Mouse (Mus musculus): ENCODE measurements at regions not wholly inside any gene's neighbourhood (a gene's known extent, or its start where the extent isn't known, plus 50 kb on each side); places are given as distances from the start of the nearest gene placed in this dataset.

DNA sequence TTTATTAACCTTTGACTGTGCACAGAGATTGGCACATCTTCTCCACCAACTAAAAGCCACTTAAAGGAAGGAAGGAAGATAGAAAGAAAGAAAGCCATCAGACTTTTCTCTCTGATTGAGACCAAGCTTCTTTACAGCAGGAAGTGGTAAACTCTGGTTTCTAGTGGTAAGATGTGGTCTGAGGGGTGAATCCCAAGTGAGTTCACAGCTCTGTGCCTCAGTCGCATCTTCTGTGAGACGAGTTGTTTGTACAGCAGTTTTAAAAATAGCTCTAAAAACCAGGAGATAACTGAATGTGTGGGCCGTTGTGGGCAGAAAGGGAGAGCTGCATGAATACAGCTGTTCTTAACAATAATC, 224.8 kb upstream of the Serp2 start:
- 60% methylated on average over 3 of the region's 3 CpGs for WGBS
- Histone ChIP-seq H3K4me1 (ENCODE audit: control insufficient read depth, insufficient read depth, low read length) (peaks cover 8% of the 10 kb centered on the region), H3K9me3 (replicated peaks; ENCODE audit: control insufficient read depth, low read length, poor library complexity, severe bottlenecking) (no peaks in the 10 kb centered on the region), H3K27me3 (ENCODE audit: control insufficient read depth, insufficient read depth, low read depth, low read length) (no peaks in the 10 kb centered on the region), H3K4me2 (ENCODE audit: low read length) (no peak overlapping the region), H3K9ac (ENCODE audit: low read depth, low read length) (peak overlapping the region; percentile 17; the same call in 1 of the 2 replicates), H3K4me3 (ENCODE audit: low read depth, low read length) (no peak overlapping the region), H3K36me3 (ENCODE audit: control insufficient read depth, insufficient read depth, low read length) (no peaks in the 10 kb centered on the region), H3K27ac (ENCODE audit: low read length) (no peak overlapping the region; the same call in 1 of the 2 replicates)
- no peak for ATAC-seq

DNA sequence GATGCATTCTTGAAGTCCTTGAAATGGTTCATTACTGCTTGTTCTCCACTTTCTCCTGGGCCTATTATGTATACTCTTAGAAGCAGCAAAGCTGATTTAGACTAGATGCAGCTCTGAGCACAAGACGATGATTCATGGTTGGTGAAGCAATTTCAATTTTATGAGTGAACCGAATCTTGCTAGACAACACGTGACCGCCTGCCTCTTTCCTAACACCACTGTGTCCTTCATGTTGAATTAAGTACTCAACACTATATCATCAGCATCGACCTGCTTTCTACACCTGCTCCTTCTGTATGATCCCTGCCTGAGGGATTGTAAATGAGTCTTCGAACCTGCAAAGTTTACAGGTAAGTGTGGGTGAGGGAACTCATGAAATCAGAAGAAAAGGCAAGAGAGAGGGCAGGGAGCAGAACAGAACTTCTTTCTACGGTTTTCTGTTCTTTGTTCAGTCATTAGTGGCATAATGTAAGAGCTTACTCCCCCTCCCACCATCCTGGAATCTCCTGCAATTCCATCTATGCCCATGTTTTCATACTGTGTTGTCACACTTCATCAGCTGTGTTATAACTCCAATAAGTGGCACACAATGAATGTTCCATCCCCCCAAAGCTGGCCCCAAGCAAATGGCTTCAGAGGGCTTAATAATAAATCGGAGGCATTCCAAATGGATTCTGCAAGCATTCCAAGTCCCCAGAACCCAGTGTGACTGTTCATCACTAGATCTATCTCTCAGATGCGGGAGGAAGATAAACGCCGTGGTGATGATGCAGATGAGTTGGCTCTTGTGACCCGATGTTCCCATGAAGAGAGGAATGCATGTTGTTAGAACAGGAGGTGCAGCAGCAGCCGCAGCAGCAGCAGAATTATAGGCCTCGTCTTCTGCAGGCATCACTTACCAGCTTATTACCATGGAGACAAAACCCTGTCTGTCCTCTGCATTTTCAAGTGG, 224.2 kb upstream of the Serp2 start:
- ATAC-seq, result peak; percentile 76; the same call in 1 of the 2 replicates
- Histone ChIP-seq H3K36me3 (ENCODE audit: control insufficient read depth, insufficient read depth, low read length) (no peaks in the 10 kb centered on the region), H3K9me3 (replicated peaks; ENCODE audit: control insufficient read depth, low read length, poor library complexity, severe bottlenecking) (no peaks in the 10 kb centered on the region), H3K4me1 (ENCODE audit: control insufficient read depth, insufficient read depth, low read length) (peaks cover 8% of the 10 kb centered on the region), H3K4me3 (ENCODE audit: low read depth, low read length) (no peak overlapping the region), H3K9ac (ENCODE audit: low read depth, low read length) (peak overlapping the region; percentile 17; the same call in 1 of the 2 replicates), H3K4me2 (ENCODE audit: low read length) (no peak overlapping the region), H3K27ac (ENCODE audit: low read length) (peak overlapping the region; percentile 60), H3K27me3 (ENCODE audit: control insufficient read depth, insufficient read depth, low read depth, low read length) (no peaks in the 10 kb centered on the region)
- WGBS, result 45% methylated on average over 14 of the region's 14 CpGs

DNA sequence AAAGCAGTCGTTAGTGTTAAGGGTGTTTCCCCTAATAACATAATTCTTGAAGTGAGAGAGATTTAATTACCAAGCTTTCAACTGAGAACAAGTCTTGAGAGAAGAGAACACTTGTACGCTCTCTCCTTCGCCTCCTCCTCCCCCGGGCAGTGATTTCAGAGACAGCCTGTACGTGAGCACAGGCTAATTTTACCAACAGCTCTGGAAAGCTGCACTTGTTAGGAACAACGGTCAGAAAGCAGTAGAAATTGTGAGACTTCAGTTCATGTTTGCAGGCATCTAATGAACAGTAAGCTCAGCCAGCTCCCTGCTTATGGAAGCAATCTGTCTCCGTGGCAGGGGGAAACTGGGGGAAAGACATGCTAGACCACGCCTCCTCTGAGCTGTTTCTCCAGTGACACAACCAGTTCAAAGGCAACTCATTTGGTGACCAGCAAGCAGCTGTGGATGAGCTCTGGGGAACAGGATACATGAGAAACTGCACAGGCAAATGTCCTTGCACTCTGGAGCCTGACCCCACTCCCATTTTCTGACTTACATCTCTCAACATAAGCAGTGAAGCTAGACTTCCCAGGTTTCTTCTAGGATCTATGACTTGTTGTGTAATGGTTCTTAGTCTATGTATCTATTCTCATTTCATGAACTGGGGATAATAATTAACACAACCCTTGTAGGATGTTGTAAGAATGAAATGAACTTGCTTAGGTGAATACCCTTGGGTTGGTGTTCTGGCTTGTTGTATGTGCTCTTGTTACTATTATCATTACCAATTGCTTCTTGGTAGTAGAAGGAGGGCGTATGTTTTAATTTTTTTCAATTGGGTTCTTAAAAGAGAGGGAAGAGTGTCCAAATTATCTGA, 222.1 kb upstream of the Serp2 start:
- no peaks in the 10 kb centered on the region for H3K27me3 ChIP-seq (ENCODE audit: control insufficient read depth, insufficient read depth, low read depth, low read length)
- H3K4me2 ChIP-seq (ENCODE audit: low read length), result no peak overlapping the region
- H3K9me3 ChIP-seq (replicated peaks; ENCODE audit: control insufficient read depth, low read length, poor library complexity, severe bottlenecking), result no peaks in the 10 kb centered on the region
- no peak for ATAC-seq
- H3K36me3 ChIP-seq (ENCODE audit: control insufficient read depth, insufficient read depth, low read length), result no peaks in the 10 kb centered on the region
- peaks cover 8% of the 10 kb centered on the region for H3K4me1 ChIP-seq (ENCODE audit: control insufficient read depth, insufficient read depth, low read length)
- WGBS, result 62% methylated on average over 9 of the region's 9 CpGs
- no peak overlapping the region for H3K9ac ChIP-seq (ENCODE audit: low read depth, low read length)
- no peak overlapping the region for H3K27ac ChIP-seq (ENCODE audit: low read length)
- H3K4me3 ChIP-seq (ENCODE audit: low read depth, low read length), result no peak overlapping the region

DNA sequence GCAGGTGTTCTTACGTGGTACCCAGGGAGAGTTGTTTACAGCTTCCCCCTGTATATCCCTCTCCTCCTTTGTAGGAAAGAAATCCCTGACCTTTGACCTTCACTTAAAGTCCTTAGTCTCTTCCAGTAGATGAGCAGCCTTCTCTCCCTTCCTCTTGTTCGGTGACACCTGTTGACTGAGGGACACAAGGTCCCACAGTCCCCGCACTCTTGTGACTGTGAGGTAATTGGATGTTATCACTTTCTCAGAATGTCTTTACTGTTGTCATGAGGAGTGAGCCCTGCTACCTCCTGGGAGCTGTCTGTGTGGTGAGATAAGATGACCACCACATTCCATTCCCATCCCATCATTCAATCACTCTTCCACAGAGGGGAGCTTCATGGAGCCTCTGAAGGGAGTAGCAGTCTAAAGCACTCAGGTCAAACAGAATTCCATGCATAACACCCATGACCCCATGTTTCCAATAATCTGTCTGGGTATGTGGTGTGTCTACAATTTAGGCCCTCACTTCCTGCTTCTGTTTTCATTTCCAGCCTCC, 218.8 kb upstream of the Serp2 start:
- H3K27me3 ChIP-seq (ENCODE audit: control insufficient read depth, insufficient read depth, low read depth, low read length), result no peaks in the 10 kb centered on the region
- H3K27ac ChIP-seq (ENCODE audit: low read length), result no peak overlapping the region
- 74% methylated on average over 3 of the region's 3 CpGs for WGBS
- no peaks in the 10 kb centered on the region for H3K9me3 ChIP-seq (replicated peaks; ENCODE audit: control insufficient read depth, low read length, poor library complexity, severe bottlenecking)
- no peak overlapping the region for H3K4me3 ChIP-seq (ENCODE audit: low read depth, low read length)
- ATAC-seq, result no peak
- H3K9ac ChIP-seq (ENCODE audit: low read depth, low read length), result no peak overlapping the region
- no peaks in the 10 kb centered on the region for H3K36me3 ChIP-seq (ENCODE audit: control insufficient read depth, insufficient read depth, low read length)
- no peak overlapping the region for H3K4me2 ChIP-seq (ENCODE audit: low read length)
- peaks cover 9% of the 10 kb centered on the region; the same call in 1 of the 2 replicates for H3K4me1 ChIP-seq (ENCODE audit: control insufficient read depth, insufficient read depth, low read length)

DNA sequence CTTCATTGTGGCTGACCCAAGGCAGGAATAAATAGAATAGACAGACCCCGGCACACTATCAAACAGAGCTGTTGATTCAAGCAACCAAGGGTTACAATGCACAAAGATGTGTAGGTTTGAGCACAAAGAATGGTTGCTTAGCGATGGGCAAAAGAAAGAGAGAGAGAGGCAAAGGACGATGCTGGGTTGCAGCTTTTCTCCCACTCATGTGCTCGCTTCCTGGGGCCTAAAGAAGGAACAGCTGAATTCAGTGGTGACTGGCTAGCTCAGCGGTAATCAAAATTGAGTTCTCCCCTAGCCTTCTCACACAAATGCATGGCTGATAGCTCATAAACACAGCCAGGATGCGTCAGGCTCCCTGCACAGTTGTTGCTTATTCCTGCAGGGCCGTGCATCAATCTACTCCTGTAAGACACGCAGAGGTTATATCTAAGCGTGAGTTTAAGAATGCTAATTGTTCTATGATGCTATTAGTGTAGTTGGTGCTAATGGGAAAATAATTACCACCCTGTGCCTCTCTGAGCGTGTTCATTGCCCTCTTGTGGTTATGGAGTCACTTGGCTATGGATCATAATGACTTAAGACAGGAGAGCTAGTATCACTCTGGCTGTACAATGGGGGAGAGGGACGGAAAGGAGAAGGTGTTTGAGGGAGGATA, 216.2 kb upstream of the Serp2 start:
- no peak overlapping the region for H3K4me2 ChIP-seq (ENCODE audit: low read length)
- no peak overlapping the region for H3K4me3 ChIP-seq (ENCODE audit: low read depth, low read length)
- H3K27me3 ChIP-seq (ENCODE audit: control insufficient read depth, insufficient read depth, low read depth, low read length), result no peaks in the 10 kb centered on the region
- peak; percentile 80 for ATAC-seq
- no peaks in the 10 kb centered on the region for H3K36me3 ChIP-seq (ENCODE audit: control insufficient read depth, insufficient read depth, low read length)
- WGBS, result 28% methylated on average over 11 of the region's 11 CpGs
- no peak overlapping the region for H3K9ac ChIP-seq (ENCODE audit: low read depth, low read length)
- H3K27ac ChIP-seq (ENCODE audit: low read length), result peak overlapping the region; percentile 33; the same call in 1 of the 2 replicates
- no peaks in the 10 kb centered on the region for H3K9me3 ChIP-seq (replicated peaks; ENCODE audit: control insufficient read depth, low read length, poor library complexity, severe bottlenecking)
- H3K4me1 ChIP-seq (ENCODE audit: control insufficient read depth, insufficient read depth, low read length), result peaks cover 9% of the 10 kb centered on the region; the same call in 1 of the 2 replicates

DNA sequence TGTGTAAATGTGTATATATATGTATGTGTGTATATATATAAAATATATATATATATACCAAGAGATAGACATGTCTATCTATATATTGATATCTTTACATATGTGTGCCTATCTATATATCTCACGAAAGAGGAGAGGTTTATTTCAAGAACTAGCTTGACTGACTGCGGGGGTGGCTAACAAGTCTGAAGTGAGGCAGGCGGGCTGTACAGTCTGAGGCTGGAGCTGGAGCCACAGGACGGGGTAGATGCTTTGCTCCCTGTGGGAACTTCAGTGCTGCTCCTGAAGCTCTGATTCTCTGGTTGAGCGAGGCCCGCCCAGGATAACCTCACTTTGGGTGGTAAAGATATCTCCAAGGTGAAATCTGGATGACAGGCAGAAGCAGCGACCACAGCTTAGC, 213.4 kb upstream of the Serp2 start:
- no peak overlapping the region for H3K27ac ChIP-seq (ENCODE audit: low read length)
- H3K4me2 ChIP-seq (ENCODE audit: low read length), result no peak overlapping the region
- H3K9ac ChIP-seq (ENCODE audit: low read depth, low read length), result no peak overlapping the region
- no peak overlapping the region for H3K4me3 ChIP-seq (ENCODE audit: low read depth, low read length)
- WGBS, result 92% methylated on average over 7 of the region's 7 CpGs
- H3K9me3 ChIP-seq (replicated peaks; ENCODE audit: control insufficient read depth, low read length, poor library complexity, severe bottlenecking), result no peaks in the 10 kb centered on the region
- H3K27me3 ChIP-seq (ENCODE audit: control insufficient read depth, insufficient read depth, low read depth, low read length), result no peaks in the 10 kb centered on the region
- H3K36me3 ChIP-seq (ENCODE audit: control insufficient read depth, insufficient read depth, low read length), result no peaks in the 10 kb centered on the region
- no peak for ATAC-seq
- H3K4me1 ChIP-seq (ENCODE audit: control insufficient read depth, insufficient read depth, low read length), result peaks cover 15% of the 10 kb centered on the region; the same call in 1 of the 2 replicates

DNA sequence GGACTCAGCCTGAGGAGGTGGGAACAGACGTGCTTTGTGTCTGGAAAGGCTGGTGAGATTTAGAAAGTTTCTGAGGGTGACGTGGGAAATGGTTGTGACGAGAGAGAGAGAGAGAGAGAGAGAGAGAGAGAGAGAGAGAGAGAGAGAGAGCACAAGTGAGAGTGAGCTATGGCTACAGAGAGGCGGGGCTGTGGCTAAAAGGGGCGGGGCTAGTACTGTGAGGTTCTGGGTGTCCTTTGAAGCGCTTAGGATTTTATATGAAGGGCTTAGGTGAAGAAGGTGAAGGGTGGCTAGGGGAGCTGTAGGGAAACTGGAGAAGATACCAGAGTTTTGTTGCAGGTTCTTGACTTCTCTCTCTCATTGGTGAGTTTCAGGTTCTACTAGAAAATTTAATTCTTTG, 210.6 kb upstream of the Serp2 start:
- Histone ChIP-seq H3K9me3 (replicated peaks; ENCODE audit: control insufficient read depth, low read length, poor library complexity, severe bottlenecking) (no peaks in the 10 kb centered on the region), H3K4me1 (ENCODE audit: control insufficient read depth, insufficient read depth, low read length) (peaks cover 21% of the 10 kb centered on the region), H3K4me3 (ENCODE audit: low read depth, low read length) (no peak overlapping the region), H3K27ac (ENCODE audit: low read length) (no peak overlapping the region), H3K4me2 (ENCODE audit: low read length) (no peak overlapping the region), H3K9ac (ENCODE audit: low read depth, low read length) (no peak overlapping the region), H3K36me3 (ENCODE audit: control insufficient read depth, insufficient read depth, low read length) (no peaks in the 10 kb centered on the region), H3K27me3 (ENCODE audit: control insufficient read depth, insufficient read depth, low read depth, low read length) (no peaks in the 10 kb centered on the region)
- 60% methylated on average over 6 of the region's 6 CpGs for WGBS
- ATAC-seq, result no peak

DNA sequence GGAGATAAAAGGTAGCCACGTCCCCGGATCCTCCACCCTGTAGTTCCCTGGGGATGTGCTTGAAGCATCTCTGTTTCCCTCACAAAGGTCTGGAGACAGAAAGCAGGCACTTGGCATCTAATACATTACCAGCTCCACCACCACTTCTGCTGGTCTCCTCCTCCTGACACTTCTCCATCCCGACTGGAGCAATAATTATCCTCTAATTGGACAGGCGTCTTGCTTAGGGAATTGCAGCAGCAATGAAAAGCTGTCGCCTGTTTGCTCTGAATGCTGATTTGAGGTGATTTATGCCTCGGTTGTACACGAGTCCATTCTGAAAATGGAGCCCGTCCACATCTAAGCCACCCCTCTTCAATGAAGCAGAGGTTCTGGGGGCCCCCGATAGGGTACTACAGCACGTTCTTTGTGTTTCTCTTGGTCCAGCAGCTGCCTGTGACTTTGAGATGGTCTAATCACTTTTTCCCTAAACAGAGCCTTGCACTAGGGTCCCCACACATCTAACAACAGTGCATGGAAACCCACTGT, 209.6 kb upstream of the Serp2 start:
- no peak overlapping the region for H3K4me2 ChIP-seq (ENCODE audit: low read length)
- H3K4me1 ChIP-seq (ENCODE audit: control insufficient read depth, insufficient read depth, low read length), result peaks cover 19% of the 10 kb centered on the region
- H3K9me3 ChIP-seq (replicated peaks; ENCODE audit: control insufficient read depth, low read length, poor library complexity, severe bottlenecking), result no peaks in the 10 kb centered on the region
- H3K27me3 ChIP-seq (ENCODE audit: control insufficient read depth, insufficient read depth, low read depth, low read length), result no peaks in the 10 kb centered on the region
- no peak overlapping the region for H3K4me3 ChIP-seq (ENCODE audit: low read depth, low read length)
- ATAC-seq, result no peak
- no peaks in the 10 kb centered on the region for H3K36me3 ChIP-seq (ENCODE audit: control insufficient read depth, insufficient read depth, low read length)
- no peak overlapping the region for H3K9ac ChIP-seq (ENCODE audit: low read depth, low read length)
- no peak overlapping the region for H3K27ac ChIP-seq (ENCODE audit: low read length)
- WGBS, result 47% methylated on average over 10 of the region's 10 CpGs
